Mouse (Mus musculus): ENCODE measurements around the gene Tet1. TPM values are rescaled to one million over a fixed set of nuclear protein-coding genes. Genes with fewer than 3 reads are reported as not detected.

The Tet1 gene
- total RNA-seq, 2 experiments from 2014 or later: 49.3 to 51.1 TPM

DNA sequence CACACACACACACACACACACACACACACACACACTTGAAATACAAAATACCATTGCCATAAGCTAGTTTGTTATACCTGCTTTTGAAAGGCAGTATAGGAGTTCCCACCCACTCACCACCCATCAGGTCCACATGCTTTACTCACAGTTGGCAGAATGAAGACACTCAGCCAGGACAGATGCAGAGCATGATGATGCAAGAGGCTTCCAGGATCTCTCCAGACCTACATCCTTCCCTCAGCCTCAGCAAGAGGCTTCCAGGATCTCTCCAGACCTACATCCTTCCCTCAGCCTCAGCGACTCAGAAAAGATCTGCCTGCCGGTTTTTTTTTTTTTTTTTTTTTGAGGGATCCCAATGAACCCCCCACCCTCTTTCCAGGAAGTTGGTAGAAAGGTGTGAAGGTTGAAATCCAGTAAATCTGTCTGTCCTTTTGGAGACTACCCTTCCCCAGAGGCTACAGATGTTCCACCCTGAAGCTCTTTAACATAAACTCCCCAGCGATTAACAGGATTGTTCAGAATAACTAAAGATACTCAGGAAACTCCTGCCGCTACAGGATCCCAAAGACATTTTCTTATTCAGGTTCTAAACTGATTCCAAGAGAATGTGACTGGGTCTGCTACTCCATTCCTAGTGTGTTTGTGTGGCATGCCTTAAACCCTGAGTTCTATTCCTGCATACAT lies 16.1 kb downstream of the Tet1 start:
- no peak for DNase-seq (ENCODE audit: low spot score in 2 of 2)

DNA sequence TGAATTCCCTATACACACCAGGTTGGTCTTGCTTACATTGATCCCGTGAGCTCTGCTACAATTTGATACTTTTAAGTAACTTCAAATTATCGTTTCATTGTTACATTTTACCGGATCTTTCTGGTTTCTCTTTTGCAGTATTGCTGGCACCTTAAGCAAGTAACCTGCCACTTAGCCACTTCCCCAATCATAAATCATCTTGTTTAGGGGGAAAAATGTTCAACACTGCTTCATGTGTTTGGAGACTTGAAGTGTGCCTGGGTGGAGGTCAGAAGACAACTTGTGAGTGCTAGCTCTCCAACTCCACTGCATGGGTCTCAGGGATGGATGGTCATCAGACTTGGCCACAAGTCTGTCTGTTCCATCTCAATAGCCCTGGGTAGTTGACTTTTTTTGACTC lies 17.8 kb downstream of the Tet1 start:
- no peak for DNase-seq (ENCODE audit: low spot score in 2 of 2)

DNA sequence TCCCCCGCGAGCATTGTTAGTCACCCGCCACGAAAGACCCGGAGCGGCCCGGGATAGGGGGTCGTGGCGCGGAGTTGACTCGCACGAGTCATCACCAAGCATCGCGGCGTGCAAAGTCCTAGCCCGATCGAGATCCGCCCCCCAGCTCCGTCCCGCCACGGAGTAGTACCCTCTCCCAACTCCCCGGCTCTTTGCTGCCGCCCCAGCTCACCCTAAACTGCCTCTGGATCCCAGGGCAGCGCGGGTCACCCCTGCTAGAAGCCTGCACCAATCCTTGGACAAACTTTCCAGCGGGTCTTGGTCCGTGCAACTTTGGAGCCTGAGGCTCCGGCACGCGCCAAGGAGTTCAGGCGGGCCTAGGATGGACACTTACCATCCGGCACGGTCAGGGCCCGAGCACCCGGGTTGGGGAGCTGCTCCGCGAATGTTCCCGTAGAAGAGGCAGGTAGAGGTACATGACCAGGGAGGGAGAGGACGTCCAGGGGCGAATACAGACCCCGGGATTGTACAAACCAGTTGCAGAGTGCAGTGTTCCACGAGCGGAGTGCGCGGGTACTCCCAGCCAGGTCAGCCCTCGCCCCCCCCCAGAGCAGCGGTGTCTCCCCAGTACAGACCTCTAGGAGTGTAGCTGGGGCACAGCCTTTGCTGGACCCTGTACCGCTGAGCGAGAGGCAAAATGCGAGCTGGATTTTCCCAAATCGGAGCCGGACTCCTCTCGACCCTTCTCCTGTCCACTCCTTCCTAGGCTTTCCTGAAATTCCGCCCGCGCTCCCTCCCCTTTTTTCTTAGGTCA lies 21.8 kb downstream of the Tet1 start:
- peak in 1 of 2 experiments; percentile 17 for DNase-seq (ENCODE audit: low spot score in 2 of 2)

DNA sequence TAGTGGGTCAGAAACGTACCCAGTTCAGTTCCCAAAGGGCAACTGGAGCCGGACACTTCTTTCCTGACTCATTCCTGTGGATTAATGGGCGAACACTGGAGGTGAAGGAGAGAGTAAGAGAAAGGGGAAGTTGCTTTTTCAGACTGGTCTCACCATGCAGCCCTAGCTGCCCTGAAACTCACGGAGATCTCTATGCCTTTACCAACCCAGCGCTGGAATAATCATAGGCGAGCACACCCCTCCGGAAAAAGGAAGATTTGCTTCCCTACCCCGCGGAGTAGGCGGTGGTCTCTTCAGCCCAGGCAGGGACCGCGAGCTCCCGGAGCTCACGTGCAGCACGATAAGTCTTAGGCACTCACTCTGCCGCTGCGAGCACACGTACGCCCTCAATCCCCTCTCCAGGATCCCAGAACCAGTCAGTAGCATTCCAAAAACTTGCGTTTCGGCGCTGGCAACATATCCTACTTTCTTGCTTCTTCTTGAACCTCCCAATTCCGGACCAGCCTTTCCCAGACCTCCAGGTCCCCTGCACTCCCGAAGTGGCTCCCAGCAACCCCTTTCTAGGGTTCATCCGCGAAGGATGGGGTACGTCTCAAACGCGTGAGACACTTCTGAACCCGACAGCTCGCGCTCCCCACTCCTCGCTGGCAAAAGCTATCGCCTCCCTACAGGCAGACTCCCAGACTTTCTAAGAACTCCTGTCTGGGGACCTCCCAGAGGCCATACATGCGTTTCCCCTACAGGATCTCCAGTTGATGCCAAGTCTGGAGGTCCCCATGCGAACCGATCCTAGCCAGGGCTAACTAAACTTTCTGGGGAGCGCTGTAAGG lies 22.6 kb downstream of the Tet1 start:
- no peak for DNase-seq (ENCODE audit: low spot score in 2 of 2)

DNA sequence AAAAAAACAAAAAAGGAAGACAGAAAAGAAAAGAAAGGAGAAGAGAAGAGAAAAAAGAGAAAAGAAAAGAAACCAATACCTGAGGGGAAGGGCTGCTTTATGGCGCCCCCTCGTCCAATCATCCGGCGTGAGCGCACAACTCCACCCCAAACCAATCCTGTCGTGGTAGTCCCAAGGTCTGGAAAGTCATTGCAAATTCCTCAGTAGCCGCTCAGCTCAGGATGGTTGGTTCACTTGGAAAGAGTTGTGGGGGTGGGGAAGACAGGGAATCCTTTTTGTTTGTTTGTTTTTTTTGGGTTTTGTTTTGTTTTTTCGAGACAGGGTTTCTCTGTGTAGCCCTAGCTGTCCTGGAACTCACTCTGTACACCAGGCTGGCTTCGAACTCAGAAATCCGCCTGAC lies 23.3 kb downstream of the Tet1 start:
- DNase-seq (ENCODE audit: low spot score in 2 of 2): no peak

DNA sequence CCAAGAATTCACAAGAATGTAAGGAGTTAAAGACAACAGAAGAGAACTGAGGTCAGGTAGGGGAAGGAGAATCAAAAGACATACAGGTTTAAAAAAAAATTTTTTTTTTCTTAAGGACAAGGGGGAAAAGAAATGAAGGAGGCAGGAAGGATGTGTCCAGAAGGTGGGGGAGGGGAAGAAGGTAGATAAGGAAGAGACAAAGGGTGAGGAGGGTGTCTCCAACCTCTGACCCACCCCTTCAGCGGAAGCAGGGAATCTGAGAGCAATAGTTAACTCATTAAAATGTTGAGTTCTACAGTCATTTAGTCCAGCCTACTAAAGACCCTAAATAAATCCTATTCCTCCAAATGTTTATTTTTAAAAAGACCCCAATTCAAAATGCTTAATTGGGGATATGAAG lies 24.3 kb downstream of the Tet1 start:
- no peak for DNase-seq (ENCODE audit: low spot score in 2 of 2)

DNA sequence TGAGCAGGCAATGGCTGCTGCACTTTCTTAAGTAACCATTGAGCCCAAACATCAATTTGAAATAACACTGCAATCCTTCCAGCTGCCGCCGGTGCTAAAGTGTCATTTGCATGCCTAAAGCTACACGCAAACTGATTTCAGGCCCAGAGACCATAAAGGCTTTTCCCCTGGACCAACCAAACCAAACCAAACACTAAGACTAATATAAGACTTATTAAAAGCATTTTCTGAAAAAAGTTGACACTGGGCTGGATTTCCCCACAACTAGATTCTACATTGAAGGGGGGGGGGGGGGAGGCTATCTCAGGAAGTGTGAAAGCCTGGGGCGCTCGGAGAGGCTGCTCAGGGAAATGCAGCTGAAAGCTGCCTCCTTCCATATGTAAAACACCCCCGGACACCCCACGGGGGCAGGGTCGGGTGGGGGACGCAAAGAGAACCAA lies 24.8 kb downstream of the Tet1 start:
- DNase-seq (ENCODE audit: low spot score in 2 of 2): no peak

DNA sequence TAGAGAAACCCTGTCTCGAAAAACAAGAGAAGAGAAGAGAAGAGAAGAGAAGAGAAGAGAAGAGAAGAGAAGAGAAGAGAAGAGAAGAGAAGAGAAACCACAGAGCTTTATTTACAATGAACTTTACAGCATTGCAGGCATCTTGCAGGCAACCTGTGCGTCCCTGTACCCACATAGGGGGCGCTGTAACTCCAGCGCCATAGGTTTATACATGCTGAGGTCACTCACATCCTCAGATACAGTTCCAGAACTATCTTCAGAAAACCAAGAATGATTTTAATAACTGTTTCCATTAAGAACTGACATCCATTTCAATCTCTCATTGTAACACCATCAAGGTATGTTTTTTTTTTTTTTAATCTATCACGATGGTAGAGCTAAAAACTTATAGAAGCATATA lies 27.6 kb downstream of the Tet1 start:
- no peak for DNase-seq (ENCODE audit: low spot score in 2 of 2)

DNA sequence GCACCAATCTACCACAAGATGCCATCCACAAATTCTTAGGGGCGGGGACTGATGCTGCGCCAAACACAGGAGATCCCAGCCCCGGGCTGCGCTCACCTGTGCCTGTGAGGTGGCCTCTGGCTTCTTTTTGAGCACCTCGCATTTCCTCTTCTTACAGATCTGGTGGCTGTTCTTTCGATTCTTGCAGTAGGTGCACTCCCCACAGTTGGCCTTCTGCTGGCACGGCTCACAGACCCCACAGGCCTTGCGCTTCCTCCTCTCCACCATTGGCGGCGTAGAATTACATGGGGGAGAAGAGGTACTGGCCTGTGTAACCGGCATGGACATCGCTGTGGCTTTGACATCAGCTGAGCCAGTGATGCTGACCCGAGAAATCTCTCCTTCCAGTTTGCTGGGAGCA lies 30.7 kb downstream of the Tet1 start:
- no peak for DNase-seq (ENCODE audit: low spot score in 2 of 2)

DNA sequence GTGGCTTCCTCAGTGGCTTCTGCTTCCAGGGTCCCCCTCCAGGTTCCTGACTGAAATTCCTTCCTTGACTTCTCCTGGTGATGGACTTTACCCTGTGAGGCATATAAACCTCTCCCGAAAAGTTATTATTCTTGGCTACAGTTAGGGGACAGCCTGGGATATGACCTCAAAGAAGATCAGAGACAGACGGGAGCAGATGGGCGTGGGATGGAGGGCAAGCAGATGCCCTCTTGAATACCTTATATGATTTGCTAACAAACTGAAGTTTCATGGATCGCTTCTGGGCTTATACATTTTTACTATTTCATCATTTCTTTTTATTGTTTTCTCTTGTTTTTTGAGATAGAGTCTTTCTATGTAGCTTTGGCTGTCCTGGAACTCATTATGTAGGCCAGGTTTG lies 33.2 kb downstream of the Tet1 start:
- no peak for DNase-seq (ENCODE audit: low spot score in 2 of 2)

DNA sequence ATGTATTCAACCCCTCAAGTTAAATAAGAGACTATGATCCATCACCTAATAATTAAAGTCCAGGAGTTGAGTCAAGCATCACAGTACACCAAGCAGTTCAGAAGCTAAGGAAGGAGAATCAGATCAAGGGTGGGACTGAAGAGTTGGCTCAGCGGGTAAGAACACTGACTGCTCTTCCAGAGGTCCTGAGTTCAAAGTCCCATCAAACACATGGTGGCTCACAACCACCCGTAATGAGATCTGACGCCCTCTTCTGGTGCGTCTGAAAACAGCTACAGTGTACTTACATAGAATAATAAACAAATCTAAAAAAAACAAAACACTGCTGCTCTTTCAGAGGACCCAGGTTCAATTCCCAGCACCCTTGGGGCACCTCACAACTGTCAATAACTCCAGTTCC lies 34.0 kb downstream of the Tet1 start:
- no peak for DNase-seq (ENCODE audit: low spot score in 2 of 2)

DNA sequence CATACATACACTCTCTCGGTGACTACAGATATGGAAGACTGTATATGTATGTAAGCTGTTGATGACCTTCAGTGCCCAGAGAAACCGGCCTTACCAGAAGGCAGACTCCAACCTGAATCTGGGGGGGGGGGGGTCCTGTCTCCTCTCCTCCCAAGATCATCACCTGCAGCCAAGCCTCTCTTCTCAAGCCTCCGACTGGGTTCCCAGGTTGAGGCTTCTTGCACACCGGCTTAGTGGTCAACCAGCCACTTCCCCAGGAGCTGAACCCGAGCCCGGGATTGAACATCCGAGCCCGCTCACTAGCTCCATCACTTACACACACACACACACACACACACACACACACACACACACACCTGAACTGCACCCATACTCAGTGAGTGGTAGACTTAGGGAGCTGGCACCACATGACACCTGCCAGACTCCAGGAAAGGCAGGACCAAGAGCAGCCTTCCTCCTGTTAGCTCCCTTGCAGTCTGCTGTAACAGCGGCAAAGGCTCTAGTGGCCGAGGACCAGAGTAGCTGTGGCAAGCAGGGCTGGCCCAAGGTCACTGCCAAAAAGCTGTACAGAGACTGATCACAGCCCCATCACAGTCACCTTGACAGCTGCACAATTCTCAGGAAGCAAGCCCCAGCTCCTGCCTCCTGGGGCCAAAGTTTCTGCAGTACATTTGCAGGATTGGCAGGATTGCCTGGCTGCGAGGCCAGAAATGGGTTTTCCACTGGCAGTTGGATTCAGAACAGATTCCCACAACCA lies 42.6 kb downstream of the Tet1 start:
- DNase-seq (ENCODE audit: low spot score in 2 of 2): peak; percentile 63 to 79

DNA sequence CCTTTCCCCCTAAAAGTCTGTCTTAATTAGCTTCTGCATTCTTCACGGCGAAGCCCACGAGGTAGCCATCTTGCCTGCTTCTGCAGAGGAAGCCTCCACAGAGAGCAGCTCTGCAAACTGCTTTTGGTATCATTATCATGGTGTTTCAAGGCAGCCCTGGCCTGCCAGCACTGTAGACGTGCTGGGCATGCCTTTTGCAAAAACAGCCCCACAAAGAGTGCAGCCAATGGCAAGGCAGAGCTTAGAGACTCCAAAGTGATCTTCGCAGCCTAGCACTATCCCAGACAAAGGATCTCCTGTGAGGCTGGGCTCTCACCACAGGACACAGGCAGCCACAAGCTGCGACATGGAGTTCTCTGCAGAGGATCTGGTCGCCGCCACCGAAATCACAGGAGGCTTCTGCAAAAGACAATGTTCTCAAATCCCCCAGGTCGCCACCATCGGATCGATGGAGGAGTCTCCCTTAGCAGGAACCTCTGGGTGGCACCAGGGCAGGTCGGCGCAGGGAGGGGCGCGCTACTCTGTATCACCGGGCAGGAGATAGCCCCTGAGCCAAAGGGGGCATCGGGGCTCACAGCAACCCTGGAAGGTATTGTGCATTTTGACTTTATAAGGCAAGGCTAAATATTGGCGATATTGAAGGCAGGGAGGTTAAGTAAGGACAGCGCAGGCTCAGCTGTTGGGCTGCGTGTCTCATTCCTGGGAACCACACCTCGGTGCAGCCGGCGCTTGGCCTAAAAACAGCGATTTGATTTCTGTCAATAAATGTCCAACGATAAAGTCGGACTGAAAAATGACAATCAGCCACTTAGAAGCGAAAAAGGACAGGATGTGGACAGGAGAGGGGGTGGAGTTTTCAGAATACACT lies 43.4 kb downstream of the Tet1 start:
- DNase-seq (ENCODE audit: low spot score in 2 of 2): peak; percentile 85 to 93

DNA sequence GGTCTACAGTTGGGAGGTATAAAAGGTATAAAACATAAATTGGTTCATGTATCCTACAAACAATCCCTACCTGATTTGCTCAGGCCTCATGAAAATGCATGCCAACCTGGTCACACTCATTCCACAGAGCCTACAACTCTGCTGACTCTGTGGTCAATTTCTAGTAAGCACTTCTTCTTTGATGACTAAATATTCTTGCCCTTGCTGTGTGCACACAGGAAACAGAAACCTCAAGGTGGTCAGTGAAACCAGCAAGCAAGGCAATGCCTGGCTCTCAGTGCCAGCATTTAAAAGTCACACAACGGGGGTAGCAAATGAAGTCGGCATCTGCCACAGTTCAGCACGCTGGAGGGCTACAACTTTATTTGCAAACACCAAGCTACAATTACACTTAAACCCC lies 45.2 kb downstream of the Tet1 start:
- no peak for DNase-seq (ENCODE audit: low spot score in 2 of 2)

DNA sequence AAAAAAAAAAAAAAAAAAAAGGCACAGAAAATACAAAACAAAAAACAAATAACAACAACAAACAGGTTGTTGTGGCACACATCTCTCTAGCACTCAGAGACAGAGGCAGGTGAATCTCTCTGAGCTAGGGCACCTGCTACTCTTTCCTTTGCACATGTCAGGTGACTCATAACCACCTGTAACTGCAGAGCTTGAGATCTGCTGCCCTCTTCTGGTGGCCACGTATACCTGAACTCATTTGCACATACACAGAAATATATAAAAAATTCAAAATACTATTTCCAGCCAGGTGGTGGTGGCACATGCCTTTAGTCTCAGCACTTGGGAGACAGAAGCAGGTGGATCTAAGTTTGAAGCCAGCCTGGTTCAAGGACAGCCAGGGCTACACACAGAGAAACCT lies 46.4 kb downstream of the Tet1 start:
- DNase-seq (ENCODE audit: low spot score in 2 of 2): no peak

DNA sequence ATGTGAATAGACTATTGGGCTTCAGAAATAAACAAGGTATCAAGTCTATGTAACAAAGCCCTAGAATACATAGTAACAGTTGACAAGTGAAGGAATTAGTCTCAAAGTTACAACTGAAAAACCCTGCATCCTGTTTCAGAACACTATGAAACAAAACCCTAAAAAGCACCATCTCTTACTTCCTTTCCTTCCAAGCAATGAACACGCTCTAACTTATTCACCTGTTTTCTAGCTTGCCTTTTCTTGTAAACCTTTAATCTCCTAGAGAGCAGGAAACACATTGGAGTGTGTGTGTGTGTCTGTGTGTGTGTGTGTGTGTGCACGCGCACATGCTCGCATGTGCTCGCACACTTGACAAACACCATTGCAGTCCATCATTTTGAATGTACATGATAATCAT lies 49.8 kb downstream of the Tet1 start:
- DNase-seq (ENCODE audit: low spot score in 2 of 2): no peak

DNA sequence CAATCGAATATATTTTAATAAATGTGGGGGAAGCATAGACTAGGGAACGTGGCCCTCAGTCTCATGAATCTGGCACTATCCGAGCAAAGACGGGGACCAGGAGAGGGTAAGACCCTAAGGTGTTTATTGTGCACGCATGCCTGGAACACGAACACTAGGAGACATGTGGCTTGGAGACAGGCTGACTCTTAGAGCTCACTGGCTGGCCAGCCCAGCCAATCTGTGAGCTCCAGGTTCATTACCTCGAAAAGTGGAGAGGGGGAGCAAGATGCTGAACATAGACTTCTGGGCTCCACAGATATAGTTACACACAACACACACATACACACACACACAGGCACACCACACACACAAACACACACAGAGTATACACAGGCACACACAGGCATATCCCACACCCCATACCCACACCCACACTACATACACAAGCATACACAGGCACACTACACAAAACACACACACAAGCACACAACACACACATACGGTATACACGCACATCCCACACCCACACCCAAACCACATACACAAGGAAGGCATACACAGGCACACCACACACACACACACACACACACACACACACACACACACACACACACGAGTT lies 52.0 kb downstream of the Tet1 start:
- no peak for DNase-seq (ENCODE audit: low spot score in 2 of 2)

DNA sequence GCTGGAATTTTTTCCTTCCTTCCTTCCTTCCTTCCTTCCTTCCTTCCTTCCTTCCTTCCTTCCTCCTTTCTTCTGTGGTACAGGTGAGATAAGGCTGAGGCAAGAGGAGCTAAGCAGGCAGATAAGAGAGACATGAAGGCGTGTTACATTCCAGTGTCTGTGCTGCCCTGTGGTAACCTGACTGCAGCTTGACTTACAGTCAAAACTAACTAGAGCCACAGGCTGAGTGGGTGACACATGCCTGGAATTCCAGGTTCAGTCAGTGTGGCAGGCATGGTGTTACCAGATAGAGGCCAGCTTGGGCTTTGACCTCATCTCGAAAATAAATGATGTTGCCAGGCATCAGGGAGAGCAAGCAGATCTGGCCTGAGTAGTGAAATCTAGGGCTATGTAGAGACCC lies 53.8 kb downstream of the Tet1 start:
- DNase-seq (ENCODE audit: low spot score in 2 of 2): no peak

DNA sequence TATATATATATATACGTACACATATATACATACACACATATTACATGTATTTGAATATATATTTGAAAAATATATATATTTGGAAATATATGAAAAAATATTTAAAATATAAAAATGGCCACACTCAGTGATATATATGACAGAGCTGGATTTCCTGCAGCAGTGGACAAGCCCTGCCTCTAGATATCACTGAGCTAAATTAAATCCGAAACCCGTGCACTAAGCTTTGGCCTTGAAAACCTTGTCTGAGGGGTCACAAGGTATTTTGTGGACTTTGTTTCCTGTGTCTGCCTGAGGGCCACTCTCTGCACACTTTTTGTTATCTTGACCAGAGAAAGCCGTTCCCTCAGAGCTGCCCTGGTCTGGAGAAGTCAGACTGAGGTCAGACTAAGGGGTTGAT lies 54.2 kb downstream of the Tet1 start:
- DNase-seq (ENCODE audit: low spot score in 2 of 2): no peak

DNA sequence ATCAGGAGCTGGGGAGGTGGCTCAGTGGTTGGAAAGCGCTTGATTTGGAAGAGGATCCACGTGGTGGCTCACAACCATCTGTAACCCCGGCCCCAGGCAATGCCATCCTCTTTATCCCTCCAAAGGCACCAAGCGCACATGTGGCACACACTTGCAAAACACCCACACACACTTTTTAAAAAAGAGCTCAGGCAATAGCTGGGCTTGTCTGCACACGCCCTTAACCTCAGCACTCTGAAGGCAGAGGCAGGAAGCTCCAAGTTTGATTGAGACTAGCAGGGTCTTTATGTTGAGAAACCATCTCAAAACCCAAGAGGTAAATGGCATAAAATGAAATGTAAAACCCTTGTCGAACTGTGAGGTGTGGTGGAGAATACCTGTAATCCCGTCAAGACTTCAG lies 57.2 kb downstream of the Tet1 start:
- no peak for DNase-seq (ENCODE audit: low spot score in 2 of 2)

Data from layer of hippocampus, postnatal 14 days (tissue).